Mouse (Mus musculus): ENCODE data around the gene Nckipsd.

Nckipsd gene

GRCm38 (mm10) chr9:108808163-108808665 is at the start of gene Nckipsd:
Gene Nckipsd (plus strand): TSS chr9:108808368.
- CTCF ChIA-PET: interaction anchor here (1.6 kb wide), 1 partner anchor 24 kb away, joined by 3 read pairs; no protein-coding TSS in a partner anchor

DNA sequence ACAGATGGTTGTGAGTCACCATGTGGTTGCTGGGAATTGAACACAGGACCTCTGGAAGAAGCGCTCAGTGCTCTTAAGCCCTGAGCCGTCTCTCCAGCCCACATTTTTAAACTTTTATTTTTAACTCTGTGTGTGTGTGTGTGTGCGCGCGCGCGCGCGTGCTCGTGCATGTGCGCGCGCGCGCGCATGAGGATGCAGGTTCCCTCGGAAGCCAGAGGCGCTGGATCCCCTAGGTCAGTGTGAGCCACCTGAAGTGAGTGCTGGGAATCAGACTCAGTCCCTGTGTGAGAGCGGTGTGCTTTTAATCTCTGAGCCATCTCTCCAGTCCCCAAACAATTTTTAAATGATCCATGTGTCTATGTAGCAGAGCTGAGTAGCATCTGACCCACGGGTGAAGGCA is 49.0 kb upstream of the Nckipsd start:
- CTCF ChIA-PET: no interaction called here

GRCm38 (mm10) chr9:108759805-108760204 is 48.4 kb upstream of the Nckipsd start:
- CTCF ChIA-PET: no interaction called here

DNA sequence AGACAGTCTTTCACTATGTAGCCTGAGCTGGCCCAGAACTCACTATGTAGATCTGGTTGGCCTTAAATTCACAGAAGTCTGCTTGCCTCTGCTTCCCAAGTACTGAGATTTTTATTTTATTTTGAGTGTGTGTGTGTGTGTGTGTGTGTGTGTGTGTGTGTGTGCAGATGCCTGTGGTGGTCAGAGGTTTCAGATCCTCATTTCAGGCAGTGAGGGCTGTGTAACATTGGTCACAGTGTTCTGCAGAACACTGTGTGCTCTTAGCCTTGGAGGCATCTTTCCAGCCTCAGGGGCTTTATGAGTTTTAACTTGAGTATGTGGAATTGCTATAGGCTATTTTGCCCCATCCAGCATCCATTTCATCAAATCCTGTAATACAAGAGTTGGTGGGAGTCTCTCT is 46.6 kb upstream of the Nckipsd start:
- CTCF ChIA-PET: interaction anchor here (0.7 kb wide), 1 partner anchor 14 kb away, joined by 5 read pairs; no protein-coding TSS in a partner anchor

- CTCF ChIA-PET: no interaction called here
These were observed 43.2 kb upstream of the Nckipsd start for GRCm38 (mm10) chr9:108764971-108765370.

- CTCF ChIA-PET: no interaction called here
These were observed 31.6 kb upstream of the Nckipsd start for GRCm38 (mm10) chr9:108776614-108777013.

- CTCF ChIA-PET: no interaction called here
These were observed 30.9 kb upstream of the Nckipsd start for GRCm38 (mm10) chr9:108777276-108777675.

GRCm38 (mm10) chr9:108780959-108781358 is 27.2 kb upstream of the Nckipsd start:
- CTCF ChIA-PET: no interaction called here

DNA sequence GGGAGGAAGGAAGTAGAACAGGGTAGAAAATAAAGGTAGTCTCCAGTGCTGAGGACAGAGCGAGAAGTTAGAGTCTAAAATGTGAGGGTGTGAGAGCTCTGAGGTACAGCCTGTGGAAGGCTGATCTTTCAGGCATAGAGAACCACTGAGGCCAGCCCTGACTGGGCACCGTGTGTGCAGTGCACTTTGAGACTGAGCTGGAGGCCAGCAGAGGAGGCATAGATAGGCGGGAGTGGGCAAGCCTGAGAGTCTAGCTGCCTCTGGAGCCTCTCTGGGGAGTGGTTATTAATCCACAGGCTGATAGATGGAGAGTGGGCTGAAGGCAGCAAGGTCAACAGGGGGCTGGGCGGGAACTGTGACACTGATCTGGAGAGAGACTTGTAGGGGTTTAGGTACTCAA is 26.3 kb upstream of the Nckipsd start:
- CTCF ChIA-PET: no interaction called here

DNA sequence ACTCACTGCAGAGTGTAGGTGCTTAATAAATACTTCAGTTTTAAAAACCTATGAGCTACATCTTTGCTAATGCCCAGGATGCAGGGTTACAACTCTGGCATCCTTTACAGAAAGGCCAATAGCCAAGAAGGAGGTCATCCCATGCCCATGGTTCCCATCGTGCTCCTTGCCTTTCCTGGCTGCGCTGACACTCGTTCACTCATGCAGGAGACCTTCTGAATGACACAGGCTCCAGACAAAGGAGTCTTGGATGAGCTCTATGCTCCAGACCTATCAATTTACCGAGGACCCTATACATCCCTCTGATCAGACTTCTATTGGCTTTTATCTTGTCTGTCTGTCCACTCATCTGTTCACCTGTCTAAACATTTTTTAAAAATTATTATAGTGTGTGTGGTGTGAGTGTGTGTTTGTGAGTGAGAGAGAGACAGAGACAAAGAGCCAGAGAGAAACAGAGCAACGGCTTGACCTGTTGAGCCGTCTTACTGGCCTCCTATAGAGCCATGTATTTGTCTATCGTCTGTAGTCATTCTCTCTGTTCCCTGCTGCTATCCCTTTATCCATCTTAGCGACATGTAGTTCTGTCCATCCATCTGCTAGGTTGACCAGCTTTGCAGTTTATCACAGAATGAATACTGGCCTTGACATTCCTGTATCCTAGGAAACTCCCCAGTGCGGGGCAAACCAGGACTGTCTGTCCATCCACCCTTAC is 25.2 kb upstream of the Nckipsd start:
- CTCF ChIA-PET: interaction anchor here (0.6 to 1.1 kb wide), 2 partner anchors 23 to 1271 kb away, joined by 4 read pairs; no protein-coding TSS in a partner anchor

- CTCF ChIA-PET: interaction anchor here (1.1 kb wide), 1 partner anchor 22 kb away, joined by 4 read pairs; no protein-coding TSS in a partner anchor
These were observed 24.4 kb upstream of the Nckipsd start, which contains the start of gene Ip6k2 for GRCm38 (mm10) chr9:108783548-108784463. Gene Ip6k2 (plus strand): TSS chr9:108783796.

- CTCF ChIA-PET: no interaction called here
These were observed 22.8 kb upstream of the Nckipsd start for GRCm38 (mm10) chr9:108785416-108785815.

DNA sequence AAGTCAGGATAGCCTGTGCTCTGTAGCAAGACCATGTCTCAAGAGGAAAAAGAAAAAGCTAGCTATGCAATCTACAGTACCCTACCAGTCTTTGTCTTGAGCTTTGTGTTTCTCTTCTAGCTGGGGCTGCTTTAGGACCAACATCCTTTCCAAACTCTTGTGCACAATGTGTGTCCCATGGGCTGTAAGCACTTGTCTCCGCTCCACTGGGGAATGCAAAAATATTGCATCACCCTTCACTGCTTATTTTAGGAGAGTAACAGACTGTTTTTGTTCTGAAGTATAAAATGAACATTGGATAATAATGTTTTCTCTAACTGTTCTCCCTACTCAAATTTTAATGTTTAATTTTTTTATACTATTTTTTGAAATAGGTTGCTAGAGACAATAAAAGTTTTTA is 21.7 kb upstream of the Nckipsd start:
- CTCF ChIA-PET: no interaction called here

- CTCF ChIA-PET: no interaction called here
These were observed 21.1 kb upstream of the Nckipsd start for GRCm38 (mm10) chr9:108787080-108787479.

- CTCF ChIA-PET: no interaction called here
These were observed 19.5 kb upstream of the Nckipsd start for GRCm38 (mm10) chr9:108788713-108789112.

DNA sequence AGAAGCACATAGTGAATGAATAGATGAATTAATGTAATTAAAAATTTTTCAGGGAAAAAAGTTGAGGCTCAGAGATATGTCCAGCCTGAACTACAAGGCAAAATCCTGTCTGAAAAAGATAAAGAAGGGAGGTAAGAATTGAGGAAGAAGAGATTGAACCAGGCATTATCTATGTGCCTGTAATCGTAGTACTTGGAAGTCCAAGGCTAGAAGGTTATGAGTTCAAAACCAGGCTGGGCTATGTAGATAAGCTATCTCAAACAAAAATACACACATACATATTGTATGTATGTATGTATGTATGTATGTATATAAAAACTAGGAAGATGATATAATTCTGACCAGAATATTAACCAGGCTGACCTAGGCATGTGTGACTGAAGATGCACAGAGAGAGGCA is 15.9 kb upstream of the Nckipsd start:
- CTCF ChIA-PET: no interaction called here

- CTCF ChIA-PET: no interaction called here
These were observed 15.4 kb upstream of the Nckipsd start for GRCm38 (mm10) chr9:108792730-108793129.

- CTCF ChIA-PET: no interaction called here
These were observed 12.9 kb upstream of the Nckipsd start for GRCm38 (mm10) chr9:108795281-108795680.

GRCm38 (mm10) chr9:108795762-108796161 is 12.4 kb upstream of the Nckipsd start:
- CTCF ChIA-PET: no interaction called here

- CTCF ChIA-PET: no interaction called here
These were observed 11.7 kb upstream of the Nckipsd start for GRCm38 (mm10) chr9:108796351-108796981.

DNA sequence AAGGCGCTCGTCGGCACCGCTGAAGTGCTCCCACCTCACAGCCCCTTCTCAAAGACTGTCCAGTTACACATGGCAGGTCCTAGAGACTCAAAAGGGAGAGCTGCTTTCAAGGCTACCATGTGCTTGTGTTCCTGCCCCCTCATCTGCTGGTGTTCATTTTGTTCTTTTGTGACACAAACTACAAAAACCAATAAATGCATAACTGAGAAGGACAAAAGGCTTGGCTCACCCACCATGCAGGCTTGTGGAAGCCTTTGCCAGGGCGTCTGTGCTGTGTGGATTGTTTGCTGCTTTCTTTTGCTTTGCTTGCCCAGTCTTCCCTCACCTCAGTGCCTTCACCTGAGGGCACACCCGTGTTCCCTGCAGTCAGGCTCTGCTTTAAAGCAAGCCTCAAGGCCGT is 10.7 kb upstream of the Nckipsd start:
- CTCF ChIA-PET: no interaction called here

GRCm38 (mm10) chr9:108798508-108799075 is 9.6 kb upstream of the Nckipsd start:
- CTCF ChIA-PET: no interaction called here

Measured in spleen, embryonic (tissue).